Mouse (Mus musculus): ENCODE data around the gene Rhbdl1. TPM values are rescaled to one million over a fixed set of nuclear protein-coding genes. Genes with fewer than 3 reads are reported as not detected.

Rhbdl1 gene
- total and polyA plus RNA-seq, 3 experiments = 0.87 to 4.8 (median 3.1) TPM

GRCm38 (mm10) chr17:25825311-25825710 is 11.8 kb downstream of the Rhbdl1 start:
- H3K27me3 ChIP-seq (ENCODE audit: insufficient read depth, low read length) = peaks cover 5% of the 10 kb centered on the region
- H3K36me3 ChIP-seq (replicated peaks) = peaks cover 63% of the 10 kb centered on the region
- no peaks in the 10 kb centered on the region for H3K9me3 ChIP-seq (replicated peaks)
- no peak for ATAC-seq (ENCODE audit: extremely low read depth, insufficient number of reproducible peaks, low FRiP score, poor library complexity, severe bottlenecking)
- H3K4me3 ChIP-seq (ENCODE audit: low read depth, low read length) = peak overlapping the region; percentile 78; the same call in 1 of the 2 replicates
- no peak for TF ChIP-seq TAL1 (conservative IDR thresholded peaks at IDR 0.05; ENCODE audit: low read depth, low read length)
- H3K4me1 ChIP-seq (ENCODE audit: insufficient read depth, low read depth, low read length) = peaks cover 69% of the 10 kb centered on the region
- no peak for DNase-seq (ENCODE audit: low spot score)

GRCm38 (mm10) chr17:25824362-25825142 is 12.5 kb downstream of the Rhbdl1 start:
- H3K9me3 ChIP-seq (replicated peaks) = no peaks in the 10 kb centered on the region
- DNase-seq (ENCODE audit: low spot score) (peak; percentile 57), ATAC-seq (ENCODE audit: extremely low read depth, insufficient number of reproducible peaks, low FRiP score, poor library complexity, severe bottlenecking) (no peak)
- peaks cover 65% of the 10 kb centered on the region for H3K4me1 ChIP-seq (ENCODE audit: insufficient read depth, low read depth, low read length)
- H3K36me3 ChIP-seq (replicated peaks) = peaks cover 55% of the 10 kb centered on the region
- TF ChIP-seq CTCF (IDR thresholded peaks at IDR 0.05; ENCODE audit: low read depth, low read length) (no peak), GATA2 (IDR thresholded peaks at IDR 0.05; ENCODE audit: borderline replicate concordance, low read depth, low read length) (no peak), TAL1 (conservative IDR thresholded peaks at IDR 0.05; ENCODE audit: low read depth, low read length) (no peak), POLR2AphosphoS5 (IDR thresholded peaks at IDR 0.05; ENCODE audit: insufficient replicate concordance, low read depth, low read length) (no peak), GATA1 (IDR thresholded peaks at IDR 0.05; ENCODE audit: borderline replicate concordance, low read length) (no peak)
- H3K4me3 ChIP-seq (ENCODE audit: low read depth, low read length) = peak overlapping the region; percentile 78
- peaks cover 13% of the 10 kb centered on the region for H3K27me3 ChIP-seq (ENCODE audit: insufficient read depth, low read length)

- no peak for TF ChIP-seq GATA1 (IDR thresholded peaks at IDR 0.05; ENCODE audit: borderline replicate concordance, low read length)
- no peak for TF ChIP-seq CTCF (IDR thresholded peaks at IDR 0.05; ENCODE audit: low read depth, low read length)
- no peak for TF ChIP-seq POLR2AphosphoS5 (IDR thresholded peaks at IDR 0.05; ENCODE audit: insufficient replicate concordance, low read depth, low read length)
- TF ChIP-seq TAL1 (conservative IDR thresholded peaks at IDR 0.05; ENCODE audit: low read depth, low read length) = no peak
- TF ChIP-seq GATA2 (IDR thresholded peaks at IDR 0.05; ENCODE audit: borderline replicate concordance, low read depth, low read length) = no peak
- no peaks in the 10 kb centered on the region for H3K9me3 ChIP-seq (replicated peaks)
- H3K4me3 ChIP-seq (ENCODE audit: low read depth, low read length) = peak within 1 kb of the TSS; percentile 78
- DNase-seq (ENCODE audit: low spot score) (peak; percentile 75), ATAC-seq (ENCODE audit: extremely low read depth, insufficient number of reproducible peaks, low FRiP score, poor library complexity, severe bottlenecking) (peak; percentile 65)
- peaks cover 62% of the 10 kb centered on the region for H3K4me1 ChIP-seq (ENCODE audit: insufficient read depth, low read depth, low read length)
- peaks cover 44% of the 10 kb centered on the region for H3K36me3 ChIP-seq (replicated peaks)
- peaks cover 24% of the 10 kb centered on the region for H3K27me3 ChIP-seq (ENCODE audit: insufficient read depth, low read length)
These were observed 13.6 kb downstream of the Rhbdl1 start, which contains the start of gene Wdr24 for GRCm38 (mm10) chr17:25823452-25823851. Gene Wdr24, plus strand, starts transcription at chr17:25823627.

- TF ChIP-seq GATA1 (IDR thresholded peaks at IDR 0.05; ENCODE audit: borderline replicate concordance, low read length) (no peak), POLR2AphosphoS5 (IDR thresholded peaks at IDR 0.05; ENCODE audit: insufficient replicate concordance, low read depth, low read length) (no peak), TAL1 (conservative IDR thresholded peaks at IDR 0.05; ENCODE audit: low read depth, low read length) (no peak), CTCF (IDR thresholded peaks at IDR 0.05; ENCODE audit: low read depth, low read length) (no peak), GATA2 (IDR thresholded peaks at IDR 0.05; ENCODE audit: borderline replicate concordance, low read depth, low read length) (no peak)
- Histone ChIP-seq H3K27me3 (ENCODE audit: insufficient read depth, low read length) (peaks cover 45% of the 10 kb centered on the region), H3K9me3 (replicated peaks) (no peaks in the 10 kb centered on the region), H3K4me1 (ENCODE audit: insufficient read depth, low read depth, low read length) (peaks cover 19% of the 10 kb centered on the region), H3K36me3 (replicated peaks) (peaks cover 1% of the 10 kb centered on the region), H3K4me3 (ENCODE audit: low read depth, low read length) (peak overlapping the region; percentile 28; the same call in 1 of the 2 replicates)
- DNase-seq (ENCODE audit: low spot score) (no peak), ATAC-seq (ENCODE audit: extremely low read depth, insufficient number of reproducible peaks, low FRiP score, poor library complexity, severe bottlenecking) (no peak)
These were observed 18.0 kb downstream of the Rhbdl1 start for GRCm38 (mm10) chr17:25818851-25819780.

GRCm38 (mm10) chr17:25817662-25818061 is 19.4 kb downstream of the Rhbdl1 start:
- ATAC-seq (ENCODE audit: extremely low read depth, insufficient number of reproducible peaks, low FRiP score, poor library complexity, severe bottlenecking) = no peak
- TF ChIP-seq GATA1 (IDR thresholded peaks at IDR 0.05; ENCODE audit: borderline replicate concordance, low read length) (no peak), POLR2AphosphoS5 (IDR thresholded peaks at IDR 0.05; ENCODE audit: insufficient replicate concordance, low read depth, low read length) (no peak)
- no peak for DNase-seq (ENCODE audit: low spot score)

GRCm38 (mm10) chr17:25813471-25813870 is 23.6 kb downstream of the Rhbdl1 start:
- peaks cover 5% of the 10 kb centered on the region; the same call in 1 of the 2 replicates for H3K4me1 ChIP-seq (ENCODE audit: insufficient read depth, low read depth, low read length)
- no peak for ATAC-seq (ENCODE audit: extremely low read depth, insufficient number of reproducible peaks, low FRiP score, poor library complexity, severe bottlenecking)
- DNase-seq (ENCODE audit: low spot score) = peak; percentile 54
- no peak overlapping the region for H3K4me3 ChIP-seq (ENCODE audit: low read depth, low read length)
- H3K27me3 ChIP-seq (ENCODE audit: insufficient read depth, low read length) = peaks cover 64% of the 10 kb centered on the region
- TF ChIP-seq GATA1 (IDR thresholded peaks at IDR 0.05; ENCODE audit: borderline replicate concordance, low read length) (no peak), TAL1 (conservative IDR thresholded peaks at IDR 0.05; ENCODE audit: low read depth, low read length) (no peak), CTCF (IDR thresholded peaks at IDR 0.05; ENCODE audit: low read depth, low read length) (no peak), POLR2AphosphoS5 (IDR thresholded peaks at IDR 0.05; ENCODE audit: insufficient replicate concordance, low read depth, low read length) (no peak), GATA2 (IDR thresholded peaks at IDR 0.05; ENCODE audit: borderline replicate concordance, low read depth, low read length) (no peak)
- H3K36me3 ChIP-seq (replicated peaks) = no peaks in the 10 kb centered on the region
- 0 out of 2 replicates have a peak, but pooled peaks cover 5% of the 10 kb centered on the region for H3K9me3 ChIP-seq (replicated peaks)

More at GRCm38 (mm10) chr17:25817662-25818061, 19.4 kb downstream of the Rhbdl1 start:
- peaks cover 12% of the 10 kb centered on the region for H3K4me1 ChIP-seq (ENCODE audit: insufficient read depth, low read depth, low read length)
- no peak overlapping the region for H3K4me3 ChIP-seq (ENCODE audit: low read depth, low read length)
- no peaks in the 10 kb centered on the region for H3K9me3 ChIP-seq (replicated peaks)
- H3K27me3 ChIP-seq (ENCODE audit: insufficient read depth, low read length) = peaks cover 50% of the 10 kb centered on the region
- H3K36me3 ChIP-seq (replicated peaks) = no peaks in the 10 kb centered on the region
